Mouse (Mus musculus) Patski (cell line): Measurements from ENCODE around the gene Ntf3. TPM values are rescaled to one million over a fixed set of nuclear protein-coding genes. Genes with fewer than 3 reads are reported as not detected.

Source experiments
- ATAC-seq: fragments of 100-300 bp; one replicate; pipeline ENCODE4 v1.8.0; 2021
- CTCF ChIA-PET: fragments of 350-600 bp; sonication (Branson Sonifier 250); formaldehyde crosslinking; loops from one replicate; lab custom pipeline; 2022; ENCODE audit warnings: inconsistent platforms; lab: Charles Lee
- POLR2A ChIA-PET: fragments of 350-600 bp; sonication (Branson Sonifier 250); formaldehyde crosslinking; loops from one replicate; lab custom pipeline; 2022; ENCODE audit warnings: antibody characterized with exemption, inconsistent platforms; lab: Charles Lee
- DNase-seq: peaks from one replicate; pipeline ENCODE4 v3.0.0-alpha.2; 2011; ENCODE audit warnings: low read depth, low spot score
- H3K27me3 ChIP-seq: fragments of 371-371 bp; one replicate; pipeline ENCODE4 v1.5.1; 2021
- CTCF ChIP-seq: fragments of 100-300 bp; IDR thresholded peaks from one replicate; pipeline ENCODE4 v1.5.1; 2021
- in situ Hi-C: fragments of 300-500 bp; cut with MboI; formaldehyde crosslinking; loops from 3 replicates; pipeline ENCODE4 v1.11.1; 2018; ENCODE audit warnings: low pct_unique_long_range_greater_than_20kb, mixed read lengths
- polyA plus RNA-seq: library from polyadenylated mRNA; unstranded; gene quantifications from one replicate; pipeline ENCODE4 v1.2.3, GENCODE M21; 2021

Ntf3 gene
- polyA plus RNA-seq, 1 experiment from 2014 or later = not detected

DNA sequence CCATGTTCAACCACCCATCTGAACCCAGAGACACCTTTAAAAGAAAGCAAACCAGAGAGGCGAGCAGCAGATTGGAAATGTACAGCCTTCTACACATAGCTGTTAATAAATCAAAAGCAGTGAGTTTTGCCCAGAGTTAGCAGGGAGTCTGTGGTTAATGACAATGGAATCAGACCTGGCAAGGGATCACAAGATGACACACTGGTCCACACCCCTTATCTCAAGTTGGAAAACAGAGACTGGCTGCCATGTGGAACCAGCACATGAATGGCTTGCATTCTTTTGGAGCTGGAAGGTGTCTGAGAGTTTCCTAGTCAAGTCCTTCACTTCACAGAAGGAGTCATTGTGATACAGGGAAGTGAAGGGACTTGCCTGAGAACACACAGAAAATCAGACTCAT is 5.4 kb upstream of the Ntf3 start:
- ChIA-PET POLR2A (no interaction called here), CTCF (interaction anchor here (1.3 to 1.7 kb wide), 3 partner anchors 8 to 200 kb away, joined by 3 to 5 read pairs (median 4); no protein-coding TSS in a partner anchor)
- H3K27me3 ChIP-seq = no peaks in the 10 kb centered on the region
- ATAC-seq = no peak
- in situ Hi-C loops = no loop called here
- TF ChIP-seq CTCF = no peak
- DNase-seq = peak; percentile 47

DNA sequence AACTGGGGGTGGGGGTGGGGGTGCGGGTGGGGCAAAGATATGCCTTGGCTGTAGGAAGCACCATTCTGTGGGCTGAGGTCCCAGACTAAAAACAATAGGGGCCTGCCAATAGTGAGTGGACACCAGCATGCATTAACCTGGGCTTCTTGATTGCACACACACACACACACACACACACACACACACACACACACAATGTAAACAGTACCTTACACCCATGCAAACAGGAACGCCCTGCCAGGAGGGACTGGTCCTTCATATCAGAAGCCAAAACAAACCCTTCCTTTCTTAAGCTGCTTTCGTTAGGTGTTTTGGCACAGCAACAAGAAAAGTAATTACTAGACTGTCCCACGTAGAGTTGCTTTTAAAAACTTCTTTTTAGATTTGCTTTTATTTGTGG is 4.1 kb upstream of the Ntf3 start:
- POLR2A ChIA-PET = no interaction called here
- in situ Hi-C loops = no loop called here
- no peak for DNase-seq
- H3K27me3 ChIP-seq = no peaks in the 10 kb centered on the region
- ATAC-seq = no peak
- CTCF ChIA-PET = no interaction called here
- no peak for TF ChIP-seq CTCF

DNA sequence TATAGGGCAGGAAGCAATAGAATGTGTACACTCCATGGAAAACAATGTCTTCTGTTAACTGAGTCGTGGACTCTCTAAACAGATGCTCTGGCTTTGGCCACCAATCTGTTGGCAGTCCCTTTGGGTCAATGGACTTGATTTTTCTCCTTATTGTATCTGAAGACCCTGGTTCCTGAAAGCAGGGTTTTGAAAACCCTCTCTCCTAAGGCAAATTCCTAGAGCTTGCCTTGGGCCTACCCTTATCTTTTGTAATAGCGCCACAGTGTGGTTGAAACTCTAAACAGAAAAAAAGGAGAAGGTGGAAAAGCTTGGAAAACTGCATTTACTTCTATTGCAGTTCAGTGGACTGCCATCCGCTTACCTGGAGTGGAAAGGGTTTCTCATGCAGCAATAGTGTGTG is 1.0 kb upstream of the Ntf3 start:
- CTCF ChIA-PET = interaction anchor here (0.7 to 1.9 kb wide), 10 partner anchors 9 to 353 kb away, joined by 3 to 7 read pairs (median 3); no protein-coding TSS in a partner anchor
- no peak for DNase-seq
- no peak for TF ChIP-seq CTCF
- in situ Hi-C loops = loop anchor here (5.0 kb wide), 1 partner anchor 545 kb away; no protein-coding TSS in a partner anchor
- no peaks in the 10 kb centered on the region for H3K27me3 ChIP-seq
- POLR2A ChIA-PET = interaction anchor here (0.6 kb wide), 1 partner anchor 9 kb away, joined by 3 read pairs; no protein-coding TSS in a partner anchor
- no peak for ATAC-seq

DNA sequence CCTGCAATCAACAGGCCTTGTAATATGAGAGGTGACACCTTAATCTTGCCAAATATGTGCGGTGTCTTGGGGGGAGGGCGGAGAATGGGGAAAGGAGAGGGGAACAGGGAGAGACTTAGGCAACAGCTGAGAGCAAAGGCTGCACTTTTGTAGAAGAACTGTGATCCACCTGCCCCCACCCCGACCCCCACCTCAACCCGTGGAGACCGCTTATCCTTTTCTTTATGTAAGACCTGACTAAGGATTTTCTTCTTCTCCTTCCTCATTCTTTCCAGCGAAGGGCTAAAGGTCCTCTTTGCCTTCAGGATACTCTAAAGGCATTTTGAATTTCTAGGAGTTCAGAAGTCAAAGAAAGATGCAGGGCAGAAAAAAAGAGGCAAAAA is 489 bp upstream of the Ntf3 start:
- ATAC-seq (no peak), DNase-seq (no peak)
- H3K27me3 ChIP-seq = no peaks in the 10 kb centered on the region
- ChIA-PET POLR2A (interaction anchor here (0.6 kb wide), 2 partner anchors 10 to 202 kb away, joined by 3 read pairs; no protein-coding TSS in a partner anchor), CTCF (interaction anchor here (0.8 to 1.9 kb wide), 6 partner anchors 9 to 299 kb away, joined by 3 to 6 read pairs (median 3); no protein-coding TSS in a partner anchor)
- no peak for TF ChIP-seq CTCF
- in situ Hi-C loops = loop anchor here (5.0 kb wide), 1 partner anchor 545 kb away; no protein-coding TSS in a partner anchor

DNA sequence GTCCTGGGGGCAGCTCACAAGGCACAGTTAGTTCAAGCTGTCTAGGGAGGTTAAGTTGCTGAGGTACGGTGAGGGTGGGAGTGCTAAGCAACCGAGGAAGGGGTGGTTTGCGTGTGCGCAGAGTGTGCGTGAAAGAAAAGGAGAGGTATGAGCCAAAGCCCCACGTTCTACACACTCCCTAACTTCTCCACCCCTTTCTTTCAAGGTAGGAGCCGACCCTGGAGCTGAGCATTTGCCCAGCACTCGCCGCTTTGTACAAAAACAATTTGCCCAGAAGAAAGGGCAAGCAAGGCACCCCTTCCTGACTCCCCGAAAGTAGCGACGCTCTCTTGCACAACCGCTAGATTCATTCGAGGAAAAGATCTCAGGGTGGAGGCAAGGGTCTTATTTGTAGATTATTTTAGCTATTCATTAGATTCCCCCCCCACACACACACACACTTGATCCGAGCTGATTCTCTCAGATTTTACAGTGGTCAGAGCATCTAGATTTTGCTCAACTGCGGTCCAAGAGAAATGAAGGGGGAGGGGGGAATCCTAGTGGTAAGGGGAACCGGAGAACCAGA is 1.0 kb downstream of the Ntf3 start:
- TF ChIP-seq CTCF = no peak
- DNase-seq = no peak
- CTCF ChIA-PET = no interaction called here
- no peaks in the 10 kb centered on the region for H3K27me3 ChIP-seq
- in situ Hi-C loops = loop anchor here (5.0 kb wide), 1 partner anchor 543 kb away; no protein-coding TSS in a partner anchor
- ATAC-seq = no peak
- POLR2A ChIA-PET = no interaction called here

DNA sequence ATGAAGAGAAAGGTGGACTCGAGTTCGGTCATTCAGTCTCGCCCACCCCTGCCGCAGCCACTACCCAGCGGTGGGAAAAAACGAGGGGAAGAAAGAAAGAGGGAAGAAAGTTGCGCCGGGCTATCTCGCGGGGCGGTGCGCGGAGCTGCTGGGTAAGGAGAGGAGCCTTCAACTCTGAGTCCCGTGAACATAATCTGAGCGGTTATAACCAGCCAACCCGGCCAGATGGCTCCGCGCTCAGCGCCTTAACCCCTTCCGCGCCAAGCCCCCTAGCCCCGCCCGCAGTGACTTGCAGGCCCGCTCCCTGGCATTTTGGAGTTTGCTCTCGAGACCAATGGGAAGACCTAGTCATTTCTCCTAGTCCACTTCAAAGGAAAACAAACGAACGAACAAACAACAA is 1.9 kb downstream of the Ntf3 start:
- in situ Hi-C loops = loop anchor here (5.0 kb wide), 1 partner anchor 542 kb away; no protein-coding TSS in a partner anchor
- no peak for ATAC-seq
- POLR2A ChIA-PET = no interaction called here

DNA sequence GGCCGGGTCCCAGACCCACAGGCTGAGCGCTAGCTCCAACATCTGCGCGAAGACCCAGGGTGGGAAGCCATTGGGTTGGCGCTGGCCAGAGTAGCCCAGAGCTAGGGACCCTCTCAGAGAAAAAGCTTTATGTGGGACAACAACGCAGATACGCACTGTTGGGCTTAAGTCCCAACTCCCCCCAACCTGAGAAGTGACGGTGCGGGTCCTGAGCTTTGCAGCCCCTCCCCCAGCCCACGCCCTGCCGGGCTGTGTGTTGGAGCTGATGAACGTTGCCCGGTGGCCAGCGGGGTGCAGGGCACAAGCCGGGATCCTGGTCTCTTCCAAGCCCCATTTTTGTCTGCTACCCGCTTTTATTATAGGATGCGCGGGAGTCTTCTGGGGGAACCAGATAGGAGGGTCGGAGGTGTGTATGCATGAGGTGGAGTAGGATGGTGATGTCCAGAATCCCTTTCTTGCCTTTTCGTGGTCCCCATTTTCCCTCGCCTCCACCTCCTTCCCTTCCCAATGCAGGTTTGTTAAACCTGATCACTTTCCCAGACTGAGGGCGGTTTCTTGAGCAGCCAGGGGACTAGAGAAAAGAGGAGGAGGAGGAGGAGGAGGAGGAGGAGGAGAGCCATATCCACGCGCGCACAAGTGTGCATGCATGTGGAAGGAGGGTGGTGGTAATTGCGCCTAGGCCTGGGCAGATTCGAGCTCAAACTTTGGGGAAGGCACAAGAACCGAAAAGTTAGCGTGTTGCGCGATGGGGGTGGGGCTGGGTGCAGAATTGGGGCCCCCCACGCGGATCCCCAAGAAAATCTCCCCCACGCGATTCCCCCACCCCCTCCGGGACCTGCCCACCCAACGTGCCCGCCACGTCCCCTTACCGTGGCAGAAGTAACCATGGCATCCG is 2.6 kb downstream of the Ntf3 start:
- H3K27me3 ChIP-seq = no peaks in the 10 kb centered on the region
- ChIA-PET CTCF (no interaction called here), POLR2A (no interaction called here)
- ATAC-seq (no peak), DNase-seq (no peak)
- in situ Hi-C loops = no loop called here
- TF ChIP-seq CTCF = no peak

More for the DNA sequence above, 1.9 kb downstream of the Ntf3 start:
- TF ChIP-seq CTCF = no peak
- no peaks in the 10 kb centered on the region for H3K27me3 ChIP-seq
- CTCF ChIA-PET = no interaction called here
- DNase-seq = no peak

DNA sequence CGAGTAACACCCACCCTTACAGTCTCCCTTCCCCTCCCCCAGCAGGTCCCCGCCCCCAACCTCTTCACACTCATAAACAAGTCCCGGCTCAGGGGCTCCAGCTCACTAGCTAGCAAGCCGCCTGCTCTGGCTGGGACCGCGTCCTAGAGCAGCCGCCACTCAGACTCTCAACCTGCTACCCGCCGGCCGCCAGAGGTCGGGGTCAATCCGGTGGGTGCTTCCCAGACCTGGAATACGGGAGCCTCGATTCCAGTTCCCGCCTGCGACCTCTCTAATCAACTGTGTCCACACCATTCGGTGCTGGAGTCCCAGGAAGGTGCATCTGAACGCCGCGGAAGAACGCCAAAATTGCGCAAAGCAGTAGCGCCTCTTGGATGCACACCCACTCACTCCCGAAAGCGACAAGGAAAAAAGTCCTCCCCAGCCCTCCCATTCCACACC is 3.5 kb downstream of the Ntf3 start:
- CTCF ChIA-PET = no interaction called here
- no peak for ATAC-seq
- TF ChIP-seq CTCF = no peak
- no peaks in the 10 kb centered on the region for H3K27me3 ChIP-seq
- in situ Hi-C loops = no loop called here
- POLR2A ChIA-PET = no interaction called here
- DNase-seq = no peak

DNA sequence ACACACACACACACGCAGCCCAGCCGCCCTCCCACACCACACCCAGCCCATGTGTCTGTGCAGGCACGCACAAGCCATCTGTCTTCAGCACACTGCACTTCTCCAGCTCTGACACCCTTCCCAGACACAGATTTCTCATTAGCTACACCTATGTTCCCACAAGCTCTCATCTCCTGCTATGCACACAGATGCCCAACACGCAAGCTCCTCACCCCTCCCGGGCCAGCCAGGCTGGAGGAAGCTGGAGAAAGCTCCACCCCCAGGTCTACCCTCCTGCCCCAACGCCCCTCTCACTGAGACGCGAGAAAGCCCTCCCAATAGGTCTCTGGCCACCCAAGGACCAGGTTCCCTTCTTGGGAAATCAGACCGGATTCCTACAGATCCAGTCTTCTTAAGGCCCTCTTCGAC is 4.4 kb downstream of the Ntf3 start:
- POLR2A ChIA-PET = interaction anchor here (0.6 kb wide), 1 partner anchor 309 kb away, joined by 4 read pairs; no protein-coding TSS in a partner anchor
- in situ Hi-C loops = no loop called here
- no peak for TF ChIP-seq CTCF
- no peak for ATAC-seq
- H3K27me3 ChIP-seq = no peaks in the 10 kb centered on the region
- CTCF ChIA-PET = interaction anchor here (0.7 kb wide), 1 partner anchor 8 kb away, joined by 3 read pairs; no protein-coding TSS in a partner anchor
- no peak for DNase-seq

DNA sequence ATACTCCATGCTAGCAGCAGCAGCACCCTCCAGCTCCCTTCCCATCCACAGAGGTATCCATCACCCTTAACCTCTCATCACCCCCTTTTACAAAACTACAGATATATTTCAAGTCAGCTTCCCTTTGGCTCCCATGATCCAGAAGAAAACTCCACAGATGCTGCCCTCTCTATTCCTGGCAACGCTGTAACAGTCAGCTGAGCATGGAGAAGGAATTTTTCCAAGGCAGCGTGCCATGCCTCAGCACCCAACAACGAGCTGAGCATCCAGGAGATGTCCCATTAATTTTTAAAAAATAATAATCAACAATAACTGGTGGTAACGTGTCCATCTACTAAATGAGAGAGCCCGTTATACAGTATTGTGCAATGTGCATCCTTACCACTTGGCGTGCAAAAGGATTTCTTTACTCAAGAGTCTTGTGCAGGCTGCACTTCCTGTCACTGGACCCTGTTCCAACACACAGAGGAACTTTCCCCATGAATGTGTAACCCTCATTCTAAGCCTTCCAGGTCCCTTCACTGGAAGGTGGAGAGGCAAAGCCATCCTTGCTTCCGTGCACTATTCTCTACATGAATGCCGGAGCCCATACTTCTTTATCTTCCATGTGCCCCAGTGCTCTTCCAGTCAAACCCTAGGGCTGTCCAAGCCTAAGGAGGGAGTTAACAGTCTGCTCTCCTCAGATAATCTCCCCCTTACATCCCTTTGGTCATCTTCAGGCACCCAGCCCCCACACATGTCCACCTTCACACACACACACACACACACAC is 5.0 kb downstream of the Ntf3 start:
- in situ Hi-C loops = no loop called here
- CTCF ChIA-PET = no interaction called here
- POLR2A ChIA-PET = no interaction called here
- ATAC-seq = no peak
- no peak for TF ChIP-seq CTCF
- no peak for DNase-seq
- H3K27me3 ChIP-seq = no peaks in the 10 kb centered on the region
